Mouse (Mus musculus) forebrain, postnatal 0 days (tissue): ENCODE measurements at regions not wholly inside any gene's neighbourhood (a gene's known extent, or its start where the extent isn't known, plus 50 kb on each side); places are given as distances from the start of the nearest gene placed in this dataset.

Experiments
- ATAC-seq: fragments of 200-750 bp; cut with Nextera tagmentation; 2 replicates; pipeline ENCODE4 v1.8.0; 2017; ENCODE audit warnings: mild to moderate bottlenecking, moderate library complexity
- DNase-seq: peaks from one replicate; pipeline ENCODE4 v3.0.0-alpha.2; 2015
- H3K27ac ChIP-seq: fragments of 300-500 bp; sonication (generic); 2 replicates; pipeline ENCODE4 v1.5.1; 2014; ENCODE audit warnings: low read depth, mild to moderate bottlenecking, antibody characterized with exemption, low read length, moderate library complexity, mixed read lengths
- H3K27me3 ChIP-seq: fragments of 300-500 bp; sonication (generic); 2 replicates; pipeline ENCODE4 v1.6.1; 2014; ENCODE audit warnings: mild to moderate bottlenecking, low read length, mixed read lengths; ENCODE audit not compliant: insufficient read depth
- H3K36me3 ChIP-seq: fragments of 300-500 bp; sonication (generic); 2 replicates; pipeline ENCODE4 v1.6.1; 2014; ENCODE audit warnings: mild to moderate bottlenecking, moderate library complexity; ENCODE audit not compliant: insufficient read depth
- H3K4me1 ChIP-seq: fragments of 300-500 bp; sonication (generic); 2 replicates; pipeline ENCODE4 v1.6.1; 2014; ENCODE audit warnings: antibody characterized with exemption; ENCODE audit not compliant: insufficient read depth
- H3K4me2 ChIP-seq: fragments of 300-500 bp; sonication (generic); 2 replicates; pipeline ENCODE4 v1.6.1; 2014; ENCODE audit warnings: low read depth, mild to moderate bottlenecking, moderate library complexity
- H3K4me3 ChIP-seq: fragments of 300-500 bp; sonication (generic); 2 replicates; pipeline ENCODE4 v1.5.1; 2014; ENCODE audit warnings: low read depth, low read length, mixed read lengths
- H3K9ac ChIP-seq: fragments of 300-500 bp; sonication (generic); 2 replicates; pipeline ENCODE4 v1.6.1; 2014; ENCODE audit warnings: mild to moderate bottlenecking
- H3K9me3 ChIP-seq: fragments of 300-500 bp; sonication (generic); 2 replicates; pipeline ENCODE4 v1.6.1; 2016; ENCODE audit warnings: low read length
- CTCF ChIP-seq: sonication (generic); IDR thresholded peaks from 2 replicates; pipeline ENCODE4 v1.5.1; 2016; ENCODE audit warnings: antibody characterized with exemption, control low read depth, low read depth
- WGBS: fragments of 180-500 bp; shearing (Covaris S2); extraction: QIAGEN DNeasy Blood & Tissue Kit; methylation state at CpG from one replicate; pipeline ENCODE4 v1.1.7; 2014; 5-methylcytosine and 5-hydroxymethylcytosine counted together

GRCm38 (mm10) chr6:52420276-52420970 is 107.1 kb downstream of the Evx1 start:
- Histone ChIP-seq H3K4me2 (no peak overlapping the region), H3K9ac (no peak overlapping the region), H3K27ac (no peak overlapping the region), H3K27me3 (no peaks in the 10 kb centered on the region), H3K9me3 (no peaks in the 10 kb centered on the region), H3K4me1 (no peaks in the 10 kb centered on the region), H3K4me3 (no peak overlapping the region), H3K36me3 (no peaks in the 10 kb centered on the region)
- 83% methylated on average over 7 of the region's 7 CpGs for WGBS
- no peak for TF ChIP-seq CTCF
- no peak for ATAC-seq
- DNase-seq, result no peak

GRCm38 (mm10) chr6:52421771-52422170 is 108.5 kb downstream of the Evx1 start:
- Histone ChIP-seq H3K36me3 (no peaks in the 10 kb centered on the region), H3K4me2 (no peak overlapping the region), H3K9ac (no peak overlapping the region), H3K27me3 (no peaks in the 10 kb centered on the region), H3K4me1 (no peaks in the 10 kb centered on the region), H3K9me3 (no peaks in the 10 kb centered on the region), H3K27ac (no peak overlapping the region), H3K4me3 (no peak overlapping the region)
- TF ChIP-seq CTCF, result no peak
- ATAC-seq, result no peak
- no peak for DNase-seq
- 91% methylated on average over 6 of the region's 6 CpGs for WGBS

GRCm38 (mm10) chr6:52422686-52423085 is 109.4 kb downstream of the Evx1 start:
- Histone ChIP-seq H3K36me3 (no peaks in the 10 kb centered on the region), H3K9ac (no peak overlapping the region), H3K4me3 (no peak overlapping the region), H3K9me3 (no peaks in the 10 kb centered on the region), H3K4me2 (no peak overlapping the region), H3K27ac (no peak overlapping the region), H3K4me1 (no peaks in the 10 kb centered on the region), H3K27me3 (no peaks in the 10 kb centered on the region)
- no peak for TF ChIP-seq CTCF
- DNase-seq (no peak), ATAC-seq (no peak)
- WGBS, result 83% methylated on average over 10 of the region's 10 CpGs

- ATAC-seq, result no peak
- Histone ChIP-seq H3K4me1 (no peaks in the 10 kb centered on the region), H3K4me3 (no peak overlapping the region), H3K27ac (no peak overlapping the region), H3K9me3 (no peaks in the 10 kb centered on the region), H3K9ac (no peak overlapping the region), H3K27me3 (no peaks in the 10 kb centered on the region), H3K4me2 (no peak overlapping the region), H3K36me3 (no peaks in the 10 kb centered on the region)
- no peak for DNase-seq
- 88% methylated on average over 7 of the region's 7 CpGs for WGBS
- no peak for TF ChIP-seq CTCF
These were observed 110.3 kb downstream of the Evx1 start for GRCm38 (mm10) chr6:52423581-52424107.

GRCm38 (mm10) chr6:52424440-52424839 is 111.1 kb downstream of the Evx1 start:
- no peak overlapping the region for H3K4me3 ChIP-seq
- no peaks in the 10 kb centered on the region for H3K4me1 ChIP-seq
- no peak for ATAC-seq
- no peak overlapping the region for H3K9ac ChIP-seq
- H3K27ac ChIP-seq, result no peak overlapping the region
- H3K36me3 ChIP-seq, result no peaks in the 10 kb centered on the region
- H3K27me3 ChIP-seq, result no peaks in the 10 kb centered on the region
- H3K9me3 ChIP-seq, result no peaks in the 10 kb centered on the region
- WGBS, result 90% methylated on average over 5 of the region's 5 CpGs
- DNase-seq, result no peak
- H3K4me2 ChIP-seq, result no peak overlapping the region
- TF ChIP-seq CTCF, result no peak

- H3K9me3 ChIP-seq, result no peaks in the 10 kb centered on the region
- DNase-seq (no peak), ATAC-seq (no peak)
- no peak overlapping the region for H3K27ac ChIP-seq
- no peak overlapping the region for H3K4me3 ChIP-seq
- H3K9ac ChIP-seq, result no peak overlapping the region
- no peaks in the 10 kb centered on the region for H3K36me3 ChIP-seq
- TF ChIP-seq CTCF, result no peak
- H3K4me2 ChIP-seq, result no peak overlapping the region
- H3K27me3 ChIP-seq, result no peaks in the 10 kb centered on the region
- no peaks in the 10 kb centered on the region for H3K4me1 ChIP-seq
- 94% methylated on average over 4 of the region's 4 CpGs for WGBS
These were observed 111.8 kb downstream of the Evx1 start for GRCm38 (mm10) chr6:52425082-52425481.

- 64% methylated on average over 11 of the region's 11 CpGs for WGBS
These were observed 115.3 kb downstream of the Evx1 start for GRCm38 (mm10) chr6:52428489-52429203.

More at GRCm38 (mm10) chr6:52428489-52429203, 115.3 kb downstream of the Evx1 start:
- H3K4me2 ChIP-seq, result no peak overlapping the region
- no peak overlapping the region for H3K27ac ChIP-seq
- H3K27me3 ChIP-seq, result no peaks in the 10 kb centered on the region
- no peak overlapping the region for H3K9ac ChIP-seq
- no peak for TF ChIP-seq CTCF
- H3K36me3 ChIP-seq, result no peaks in the 10 kb centered on the region
- H3K9me3 ChIP-seq, result no peaks in the 10 kb centered on the region
- ATAC-seq (no peak), DNase-seq (no peak)
- H3K4me1 ChIP-seq, result no peaks in the 10 kb centered on the region
- no peak overlapping the region for H3K4me3 ChIP-seq
